Mouse (Mus musculus) embryo, embryonic 10 days (tissue): Measurements from ENCODE around the gene Acss3.

ENCODE experiments used
- DNase-seq: peaks from one replicate; pipeline ENCODE4 v3.0.0-alpha.2; 2015; ENCODE audit warnings: low spot score

Gene Acss3

DNA sequence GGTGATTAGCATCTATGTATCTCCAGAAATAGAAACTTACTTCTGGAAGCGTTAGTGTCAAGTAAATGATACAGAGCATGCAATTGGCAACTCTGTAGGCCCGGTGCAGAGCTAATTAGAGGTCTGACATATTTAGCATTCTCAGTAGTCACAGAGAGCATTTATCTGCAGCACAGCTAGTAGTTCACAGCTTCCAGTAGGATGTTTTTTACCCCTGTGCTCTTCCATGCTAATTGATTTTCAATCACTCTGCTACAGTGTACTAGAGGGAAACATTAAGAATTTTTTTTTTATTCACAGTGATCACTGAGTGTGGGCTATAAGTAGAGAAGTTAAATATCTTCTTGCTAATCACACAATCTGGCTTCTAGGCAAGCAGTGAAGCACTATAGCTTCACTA lies 112.3 kb downstream of the Acss3 start:
- DNase-seq, result no peak

DNA sequence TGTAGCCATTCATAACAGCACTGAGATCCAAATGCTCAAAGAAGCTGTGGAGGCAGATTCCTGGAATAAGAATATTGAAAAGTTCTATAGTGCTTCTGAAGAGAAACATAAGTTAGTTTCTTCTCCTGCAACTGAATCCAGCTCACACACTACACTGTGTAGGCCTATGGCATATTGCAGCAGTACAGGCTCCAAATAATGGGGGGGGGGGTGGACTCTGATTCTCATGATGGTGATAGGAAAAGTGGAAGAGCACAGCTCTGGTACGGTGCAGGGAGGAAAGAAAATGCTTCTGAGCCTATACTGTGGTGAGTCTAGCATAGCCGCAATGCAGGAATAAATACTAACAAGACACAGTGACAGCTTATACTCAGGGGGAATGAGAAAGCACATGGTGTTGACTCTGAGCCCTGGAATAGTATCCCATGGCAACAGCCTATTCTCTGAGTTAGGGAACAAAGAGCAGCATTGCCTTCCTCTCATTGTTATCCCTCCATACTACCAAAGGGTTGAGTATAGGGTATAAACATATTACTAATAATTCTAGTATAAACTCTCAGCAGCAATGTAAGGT lies 125.3 kb downstream of the Acss3 start:
- no peak for DNase-seq

DNA sequence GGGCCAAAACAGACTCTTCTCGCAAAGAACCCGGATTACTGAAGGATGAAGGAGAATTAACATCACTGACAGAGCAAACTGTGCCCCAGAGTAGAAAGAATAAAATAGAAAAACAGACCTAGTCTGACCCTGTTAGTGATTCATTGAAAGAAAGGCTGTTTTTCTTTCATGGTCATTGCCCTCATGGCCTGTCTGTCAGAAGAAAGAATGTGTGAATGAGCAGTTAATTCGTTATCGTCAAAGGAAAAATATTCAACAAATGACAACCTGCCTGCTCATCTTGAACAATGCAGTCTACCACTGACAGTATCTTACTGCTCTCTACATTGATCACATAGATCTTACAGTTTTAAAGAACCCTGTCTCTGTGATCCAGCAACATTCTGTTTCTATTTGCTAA lies 134.0 kb downstream of the Acss3 start:
- DNase-seq, result no peak

DNA sequence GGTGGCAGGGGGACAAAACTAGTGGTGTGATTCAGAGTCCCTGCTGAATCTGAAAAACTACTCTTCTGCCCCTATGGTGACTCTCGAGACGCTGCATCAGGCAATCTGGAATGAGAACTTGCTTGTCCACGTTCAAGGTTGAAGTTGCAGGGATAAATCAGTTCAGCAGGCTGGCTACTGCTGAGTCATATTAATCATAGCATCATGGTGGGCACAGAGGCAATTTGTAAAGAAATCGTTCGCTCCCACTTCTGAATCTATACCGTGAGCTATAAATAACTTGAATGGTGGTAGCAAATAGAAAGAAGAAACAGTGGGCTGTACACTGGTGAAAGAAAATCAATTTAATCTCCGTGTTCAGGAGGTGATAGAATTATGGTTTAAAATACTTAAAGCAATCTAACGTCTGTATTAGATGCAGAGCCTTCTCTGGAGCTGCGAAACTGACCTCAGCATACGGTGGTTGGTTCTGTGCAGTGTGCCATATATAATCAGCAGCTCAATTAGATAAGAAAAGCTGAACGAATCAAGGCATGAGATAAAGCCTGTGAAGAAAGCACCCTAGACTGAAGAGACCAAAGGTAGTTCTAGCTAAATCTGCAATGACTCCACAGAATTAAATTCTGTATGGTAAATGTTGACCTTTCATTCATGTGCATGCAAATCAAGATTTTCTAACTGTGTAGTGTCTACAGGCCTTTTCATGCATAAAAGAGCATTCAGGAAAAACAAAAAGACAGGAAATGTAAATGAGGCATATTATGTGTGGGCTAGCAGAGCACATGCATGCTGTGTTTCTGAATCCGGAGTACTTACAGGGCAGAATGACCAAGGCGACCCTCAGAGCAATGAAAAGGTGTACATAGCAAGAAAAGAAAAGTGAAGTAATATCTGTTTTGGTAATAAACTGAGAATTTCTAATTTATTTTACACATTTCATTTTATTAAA lies 148.0 kb downstream of the Acss3 start:
- DNase-seq, result no peak

DNA sequence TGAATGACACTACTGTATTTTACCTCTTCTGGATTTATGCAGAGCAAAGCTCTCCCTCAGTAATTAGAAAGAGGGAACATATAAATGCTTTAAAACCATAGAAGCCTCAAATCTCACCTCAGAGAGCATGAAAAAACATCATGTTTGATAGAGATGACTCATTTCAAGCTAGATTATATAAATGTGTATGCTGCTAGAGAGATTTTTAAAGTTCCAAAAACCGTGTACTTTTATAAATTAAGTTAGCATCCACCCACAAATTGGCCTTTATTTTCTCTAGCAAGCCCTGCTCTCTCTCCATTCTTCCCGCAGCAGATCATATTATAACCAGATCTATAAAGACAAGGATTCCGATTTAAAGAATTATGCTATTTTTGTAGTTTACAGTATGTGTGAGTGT lies 164.4 kb downstream of the Acss3 start:
- DNase-seq, result no peak

DNA sequence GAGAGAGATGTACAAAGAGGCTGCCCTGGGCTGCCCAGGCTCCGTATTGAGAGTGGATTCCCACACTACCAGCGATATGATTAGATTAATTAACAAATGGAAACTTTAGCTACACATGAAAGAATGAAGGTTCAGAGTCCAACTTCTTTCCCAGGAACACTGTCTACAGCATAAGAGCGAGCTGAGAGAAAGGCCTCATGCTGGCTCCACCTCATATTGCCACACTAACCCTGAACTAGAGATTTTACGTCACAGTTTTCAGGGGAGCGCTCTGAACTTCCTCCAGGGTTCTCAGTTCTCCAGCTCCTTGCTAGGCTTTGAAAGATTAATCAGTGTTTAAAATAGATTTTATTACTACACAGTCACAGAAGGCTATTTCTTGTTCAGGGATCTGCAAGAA lies 182.1 kb downstream of the Acss3 start:
- DNase-seq, result no peak

DNA sequence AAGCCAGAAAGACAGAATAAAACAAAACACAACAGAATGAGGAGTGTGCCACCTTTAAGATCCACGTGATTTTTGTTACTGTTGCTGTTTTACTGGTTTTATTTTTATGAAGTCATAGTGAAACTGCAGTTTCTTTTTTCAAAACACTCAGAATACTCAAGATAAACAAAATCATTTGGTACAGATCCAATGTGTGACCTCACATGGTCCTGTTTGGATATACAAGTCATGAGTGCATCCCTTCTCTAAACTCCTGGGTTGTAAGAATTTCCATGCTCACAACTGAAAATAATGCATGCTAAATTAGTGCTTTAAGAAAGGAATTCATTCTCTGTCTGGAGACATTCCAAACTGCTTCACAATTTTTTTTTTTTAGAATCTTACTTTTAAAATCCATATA lies 184.0 kb downstream of the Acss3 start:
- DNase-seq, result no peak

DNA sequence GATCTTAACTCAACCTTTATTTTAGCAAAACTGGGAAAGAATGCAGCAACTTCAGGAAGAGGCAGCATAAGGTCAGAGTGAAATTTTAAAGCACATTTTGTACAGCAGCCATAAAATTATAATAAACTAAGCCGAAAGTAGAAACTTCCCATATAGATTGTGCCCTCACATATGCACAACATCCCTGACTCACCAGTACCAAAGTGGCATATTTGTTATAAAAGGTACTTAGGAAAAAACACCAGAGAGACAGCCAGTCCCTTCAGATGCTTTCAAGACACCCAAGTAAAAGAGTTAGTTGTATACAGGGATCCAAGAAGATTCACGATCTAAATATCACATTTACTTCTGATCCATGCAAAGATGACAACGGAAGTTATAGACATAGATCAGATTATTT lies 184.6 kb downstream of the Acss3 start:
- no peak for DNase-seq

DNA sequence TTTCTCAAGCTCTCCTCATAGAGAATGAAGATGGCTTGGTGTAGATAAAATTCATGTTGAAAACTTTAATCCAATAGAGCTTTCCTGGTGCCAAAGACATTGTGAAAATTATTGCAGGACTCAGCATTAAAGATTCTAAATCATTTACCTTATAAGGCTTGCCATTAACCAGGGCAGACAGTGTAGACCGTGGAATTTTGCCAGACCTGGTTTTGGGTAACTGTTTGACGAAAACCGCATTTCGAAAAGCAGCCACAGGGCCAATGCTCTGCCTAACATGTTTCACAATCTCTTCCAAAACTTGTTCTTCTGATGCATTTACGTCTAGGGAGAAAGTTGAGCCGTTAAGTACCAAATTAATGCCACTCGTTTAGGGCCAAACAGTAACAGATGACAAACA lies 186.5 kb downstream of the Acss3 start:
- no peak for DNase-seq

DNA sequence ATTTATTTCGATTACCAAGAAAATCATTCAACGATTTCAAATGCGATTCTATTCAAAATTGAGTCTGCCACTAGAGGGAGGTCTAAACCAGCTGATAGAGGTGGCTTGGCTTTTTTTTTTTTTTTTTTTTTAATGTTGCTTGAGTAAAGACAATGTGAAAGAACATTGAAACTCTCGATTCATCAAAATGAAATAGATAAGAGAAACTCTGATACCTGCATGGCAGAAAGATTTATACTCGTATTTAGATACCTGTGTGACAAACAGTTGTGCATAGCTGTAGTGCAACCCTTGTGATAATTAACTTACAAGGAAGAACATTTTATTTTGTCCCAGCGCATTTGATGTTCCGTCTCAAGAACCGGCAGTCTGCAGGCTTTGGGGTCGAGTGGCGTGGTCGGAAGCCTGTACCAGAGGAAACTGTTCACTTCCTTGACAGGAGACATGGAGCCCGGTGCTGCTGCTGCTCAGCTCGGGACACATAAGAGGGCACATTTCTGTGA lies 190.8 kb downstream of the Acss3 start:
- DNase-seq, result peak; percentile 41

DNA sequence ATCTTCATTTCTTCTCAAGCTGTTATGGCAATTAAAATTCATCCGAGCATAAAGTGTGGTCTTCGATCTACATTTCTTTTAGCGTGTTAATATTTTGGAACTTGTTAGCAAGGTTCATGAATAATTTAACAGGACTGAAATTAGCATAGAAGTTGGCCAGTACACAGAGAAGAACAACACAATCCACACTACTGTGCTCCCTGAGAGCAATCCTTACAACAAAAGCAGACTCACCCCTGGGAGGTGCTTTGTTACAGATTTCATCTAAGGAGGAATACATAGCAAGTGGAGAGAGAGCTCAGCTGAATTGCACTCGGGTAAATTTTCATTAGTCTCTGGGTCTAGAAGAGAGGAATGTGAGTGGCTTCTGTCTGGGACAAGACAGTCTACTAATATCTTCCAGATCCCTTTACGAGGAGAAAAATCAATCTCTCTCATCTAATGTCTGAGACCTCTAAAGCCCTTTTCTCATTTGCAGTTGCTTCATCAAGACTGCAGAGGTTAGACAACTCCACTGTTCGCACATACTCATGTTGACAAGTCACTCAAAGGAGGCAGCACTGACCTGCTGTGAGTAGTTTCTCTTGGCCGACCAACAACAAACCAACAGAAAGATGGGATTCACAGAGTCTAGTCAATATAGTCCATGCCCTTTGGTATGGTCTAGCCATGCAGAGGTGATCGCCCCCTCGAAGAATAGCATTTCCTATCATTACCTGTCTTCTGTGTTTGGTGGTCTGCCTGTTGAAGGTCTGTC lies 194.7 kb downstream of the Acss3 start:
- no peak for DNase-seq

DNA sequence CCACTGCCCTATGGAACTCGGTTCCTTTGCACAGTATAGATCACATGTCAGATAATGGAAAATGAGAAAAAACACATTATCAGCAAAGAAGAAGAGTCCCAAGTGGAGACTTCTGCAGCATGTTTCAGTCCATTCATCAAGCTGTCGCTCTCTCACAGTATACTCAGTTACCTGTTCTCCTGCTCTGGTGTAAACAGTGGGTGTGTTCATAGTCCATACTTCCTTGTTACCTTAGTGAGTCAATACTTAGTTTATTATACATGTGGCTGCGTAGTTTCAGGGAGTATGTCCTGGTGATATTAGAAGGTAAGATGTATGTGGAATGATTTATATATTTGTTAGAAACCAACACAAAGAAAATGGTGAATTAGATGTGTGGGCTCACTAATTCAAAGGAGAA lies 198.7 kb downstream of the Acss3 start:
- no peak for DNase-seq

DNA sequence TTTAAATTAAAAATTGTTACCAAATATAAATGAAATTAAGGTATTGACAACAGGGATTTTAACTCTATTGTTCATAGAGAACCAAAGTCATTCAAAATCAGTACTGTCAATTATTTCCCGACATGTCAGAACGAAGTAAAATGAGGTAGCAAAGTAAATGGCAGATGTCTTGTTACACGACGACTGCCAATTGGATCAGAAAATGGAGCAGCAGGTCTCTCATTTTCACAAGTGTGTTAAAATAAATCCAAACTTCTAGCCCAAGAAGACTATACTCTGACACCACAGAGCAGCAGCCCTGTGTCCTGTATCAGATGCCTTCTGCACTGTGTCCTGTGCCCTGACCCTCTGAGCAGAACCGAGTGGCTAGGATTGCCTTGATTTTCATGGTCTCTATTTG lies 199.1 kb downstream of the Acss3 start:
- no peak for DNase-seq

DNA sequence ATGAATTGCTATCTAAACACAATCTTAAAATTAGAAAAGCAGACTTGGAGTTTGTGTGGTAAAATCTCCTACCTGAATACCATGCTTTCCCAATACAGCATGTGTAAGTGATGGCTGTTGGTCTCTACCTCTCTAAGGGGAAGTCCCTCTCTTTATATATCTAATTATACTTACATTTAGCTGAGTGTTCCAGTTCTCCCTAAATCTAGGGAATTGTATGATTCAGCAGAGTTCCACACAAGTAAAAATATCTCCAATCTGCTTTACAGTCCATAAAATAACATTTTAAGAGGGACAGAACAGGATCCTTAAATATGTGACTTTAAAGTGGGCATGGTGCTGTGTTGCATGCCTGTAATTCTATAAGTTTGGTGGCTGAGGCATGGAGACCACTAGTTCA lies 208.6 kb downstream of the Acss3 start:
- no peak for DNase-seq

DNA sequence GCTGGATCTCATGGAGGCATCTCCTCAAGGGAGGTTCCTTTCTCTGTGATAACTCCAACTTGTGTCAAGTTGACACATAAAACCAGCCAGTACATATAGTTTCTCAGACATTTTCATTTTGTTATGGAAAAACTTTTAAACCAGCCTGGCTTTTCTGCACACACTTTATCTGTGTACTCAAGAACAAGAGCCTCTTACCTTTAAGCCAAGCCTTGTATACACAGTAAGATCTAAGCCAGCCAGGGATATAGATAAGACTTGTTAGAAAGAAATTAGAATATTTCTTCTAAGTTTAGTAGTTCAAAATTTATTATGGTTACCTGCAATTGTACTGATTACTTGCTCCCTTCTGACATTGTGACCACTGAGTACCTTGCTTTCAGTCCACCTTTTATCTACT lies 209.2 kb downstream of the Acss3 start:
- DNase-seq, result no peak

DNA sequence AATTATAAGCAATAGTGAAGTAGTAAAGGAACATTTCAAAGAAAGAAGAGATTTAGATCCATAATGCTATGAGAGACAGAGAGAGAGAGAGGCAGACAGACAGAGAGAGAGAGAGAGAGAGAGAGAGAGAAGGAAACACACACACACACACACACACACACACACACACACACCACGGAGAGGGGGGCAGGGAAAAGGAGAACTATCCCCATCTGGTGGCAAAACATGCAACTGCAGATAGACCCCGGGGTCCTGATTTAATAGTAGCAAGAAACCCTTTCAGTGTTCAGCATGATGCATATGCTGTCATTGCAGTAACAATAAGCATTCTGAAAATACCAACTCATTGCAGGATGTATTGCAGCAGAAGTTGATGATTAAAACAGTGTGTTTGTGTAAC lies 210.4 kb downstream of the Acss3 start:
- DNase-seq, result no peak

DNA sequence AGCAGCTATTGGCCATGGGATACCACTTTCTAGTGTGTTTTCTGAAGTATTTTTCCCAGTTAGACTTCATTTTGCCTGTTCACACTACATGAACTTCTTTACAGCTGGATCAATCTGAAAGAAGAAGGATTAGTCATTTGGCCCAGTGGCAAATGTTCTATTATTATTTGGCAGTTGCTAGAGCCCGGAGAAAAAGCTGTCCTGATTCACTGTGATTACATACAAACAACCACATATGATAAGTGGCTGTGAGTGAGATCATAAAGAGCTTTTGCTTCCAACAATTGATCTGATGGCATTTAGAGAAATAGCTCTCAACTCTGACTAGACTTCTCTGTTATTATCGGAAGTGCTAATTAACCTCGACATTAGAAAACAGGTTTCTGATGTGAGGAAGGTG lies 213.4 kb downstream of the Acss3 start:
- DNase-seq, result no peak

DNA sequence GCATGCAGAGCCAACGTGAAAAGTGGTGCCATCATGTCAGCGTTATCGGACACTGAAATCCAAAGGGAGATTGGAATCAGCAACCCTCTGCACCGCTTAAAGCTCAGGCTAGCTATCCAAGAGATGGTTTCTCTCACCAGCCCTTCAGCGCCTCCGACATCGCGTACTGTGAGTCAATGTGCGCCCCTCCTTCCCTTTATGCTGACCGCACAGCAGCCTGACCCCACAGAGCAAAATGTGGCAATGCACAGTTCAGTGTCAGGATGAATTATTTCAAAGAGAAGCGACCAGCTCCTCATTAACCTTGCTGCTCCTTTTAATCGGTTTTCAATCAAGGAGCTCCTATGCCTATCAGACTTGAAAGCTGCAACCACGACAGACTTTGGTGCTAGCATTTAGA lies 227.1 kb downstream of the Acss3 start:
- peak; percentile 58 for DNase-seq
